Mouse (Mus musculus) layer of hippocampus, postnatal 10 days (tissue): ENCODE measurements around the gene Nln. TPM values are rescaled to one million over a fixed set of nuclear protein-coding genes. Genes with fewer than 3 reads are reported as not detected.

Experiments used
- DNase-seq, 2 experiments: peaks; one replicate each; pipeline ENCODE4 v3.0.0; 2021; ENCODE audit warnings: low spot score in 2 of 2
- total RNA-seq, 2 experiments: library from RNA; stranded (reverse); gene quantifications; 2 replicates each; pipeline ENCODE4 v1.2.3; 2021

The Nln gene
- total RNA-seq, 2 experiments from 2014 or later, result 43.4 to 50.8 TPM

GRCm38 (mm10) chr13:104044332-104044731 is 65.1 kb downstream of the Nln start:
- DNase-seq, result no peak

- no peak for DNase-seq
Measured at GRCm38 (mm10) chr13:104042738-104043137, 66.7 kb downstream of the Nln start.

GRCm38 (mm10) chr13:104041481-104041880 is 67.9 kb downstream of the Nln start:
- no peak for DNase-seq

- DNase-seq, result no peak
Measured at GRCm38 (mm10) chr13:104040950-104041349, 68.5 kb downstream of the Nln start.

- no peak for DNase-seq
Measured at GRCm38 (mm10) chr13:104039861-104040260, 69.6 kb downstream of the Nln start.

- DNase-seq, result no peak
Measured at GRCm38 (mm10) chr13:104038891-104039290, 70.5 kb downstream of the Nln start.

- DNase-seq, result no peak
Measured at GRCm38 (mm10) chr13:104038358-104038757, 71.1 kb downstream of the Nln start.

GRCm38 (mm10) chr13:104037531-104038290 is 71.7 kb downstream of the Nln start:
- no peak for DNase-seq

- DNase-seq, result peak; percentile 50 to 61
Measured at GRCm38 (mm10) chr13:104036494-104037290, 72.7 kb downstream of the Nln start.

- DNase-seq, result no peak
Measured at GRCm38 (mm10) chr13:104035651-104036050, 73.8 kb downstream of the Nln start.

GRCm38 (mm10) chr13:104034854-104035253 is 74.6 kb downstream of the Nln start:
- no peak for DNase-seq

GRCm38 (mm10) chr13:104032620-104033133 is 76.7 kb downstream of the Nln start:
- DNase-seq, result no peak

- no peak for DNase-seq
Measured at GRCm38 (mm10) chr13:104031821-104032331, 77.5 kb downstream of the Nln start.

- DNase-seq, result no peak
Measured at GRCm38 (mm10) chr13:104030956-104031355, 78.5 kb downstream of the Nln start.

- DNase-seq, result no peak
Measured at GRCm38 (mm10) chr13:104029511-104029910, 79.9 kb downstream of the Nln start.

GRCm38 (mm10) chr13:104029089-104029488 is 80.3 kb downstream of the Nln start:
- no peak for DNase-seq

GRCm38 (mm10) chr13:104026525-104026924 is 82.9 kb downstream of the Nln start:
- DNase-seq, result no peak

GRCm38 (mm10) chr13:104025710-104025995 is 83.8 kb downstream of the Nln start:
- no peak for DNase-seq

GRCm38 (mm10) chr13:104024856-104025709 is 84.3 kb downstream of the Nln start:
- no peak for DNase-seq

GRCm38 (mm10) chr13:104024275-104024674 is 85.1 kb downstream of the Nln start:
- DNase-seq, result no peak

- no peak for DNase-seq
Measured at GRCm38 (mm10) chr13:104023356-104023911, 86.0 kb downstream of the Nln start.
